Mouse (Mus musculus) lung, postnatal 0 days (tissue): ENCODE results near the gene Mad1l1. TPM values are rescaled to one million over a fixed set of nuclear protein-coding genes. Genes with fewer than 3 reads are reported as not detected.
"Not testable (repeated sequence)": the region's sequence is repeated elsewhere in the genome, so short reads cannot be mapped to it uniquely, and the experiment has no call there.

Experiments
- ATAC-seq: fragments of 200-750 bp; cut with Nextera tagmentation; 2 replicates; pipeline ENCODE4 v1.8.0; 2017; ENCODE audit warnings: moderate library complexity
- DNase-seq: peaks from one replicate; pipeline ENCODE4 v3.0.0-alpha.2; 2016; ENCODE audit warnings: low spot score
- H3K27ac ChIP-seq: fragments of 300-500 bp; sonication (generic); 2 replicates; pipeline ENCODE4 v1.5.1; 2014; ENCODE audit warnings: antibody characterized with exemption, mild to moderate bottlenecking, low read length, mixed read lengths
- H3K27me3 ChIP-seq: fragments of 300-500 bp; sonication (generic); replicated peaks from 2 replicates; pipeline ENCODE4 v1.6.1; 2014; ENCODE audit warnings: low read length, mixed read lengths; ENCODE audit not compliant: insufficient read depth
- H3K36me3 ChIP-seq: fragments of 300-500 bp; sonication (generic); 2 replicates; pipeline ENCODE4 v1.6.1; 2014; ENCODE audit warnings: low read length, mixed read lengths; ENCODE audit not compliant: insufficient read depth
- H3K4me1 ChIP-seq: fragments of 300-500 bp; sonication (generic); 2 replicates; pipeline ENCODE4 v1.6.1; 2014; ENCODE audit warnings: antibody characterized with exemption, low read depth, low read length, mixed read lengths; ENCODE audit not compliant: insufficient read depth
- H3K4me2 ChIP-seq: fragments of 300-500 bp; sonication (generic); replicated peaks from 2 replicates; pipeline ENCODE4 v1.6.1; 2014; ENCODE audit warnings: low read depth, mild to moderate bottlenecking, low read length, moderate library complexity, mixed read lengths
- H3K4me3 ChIP-seq: fragments of 300-500 bp; sonication (generic); 2 replicates; pipeline ENCODE4 v1.5.1; 2014; ENCODE audit warnings: low read depth, low read length
- H3K9ac ChIP-seq: fragments of 300-500 bp; sonication (generic); replicated peaks from 2 replicates; pipeline ENCODE4 v1.6.1; 2014; ENCODE audit warnings: low read depth, mild to moderate bottlenecking
- H3K9me3 ChIP-seq: fragments of 300-500 bp; sonication (generic); 2 replicates; pipeline ENCODE4 v1.6.1; 2016; ENCODE audit warnings: low read length, mixed read lengths
- CTCF ChIP-seq: IDR thresholded peaks from 2 replicates; pipeline ENCODE4 v1.5.1; 2016; ENCODE audit warnings: antibody characterized with exemption, mild to moderate bottlenecking
- EP300 ChIP-seq: IDR thresholded peaks from 2 replicates; pipeline ENCODE4 v1.6.1; 2016; ENCODE audit warnings: antibody characterized with exemption, mild to moderate bottlenecking, control low read depth
- WGBS: fragments of 180-500 bp; shearing (Covaris S2); extraction: QIAGEN DNeasy Blood & Tissue Kit; methylation state at CpG from one replicate; pipeline ENCODE4 v1.1.7; 2014; 5-methylcytosine and 5-hydroxymethylcytosine counted together
- polyA plus RNA-seq: library from polyadenylated mRNA; unstranded; fragments of >200 nt; fragmentation: Nextera tagmentation; extraction: Ambion mirVana; gene quantifications from 2 replicates; pipeline ENCODE4 v1.2.1, GENCODE M21; 2015

Gene Mad1l1
- polyA plus RNA-seq, 1 experiment from 2014 or later = 18.4 TPM

DNA sequence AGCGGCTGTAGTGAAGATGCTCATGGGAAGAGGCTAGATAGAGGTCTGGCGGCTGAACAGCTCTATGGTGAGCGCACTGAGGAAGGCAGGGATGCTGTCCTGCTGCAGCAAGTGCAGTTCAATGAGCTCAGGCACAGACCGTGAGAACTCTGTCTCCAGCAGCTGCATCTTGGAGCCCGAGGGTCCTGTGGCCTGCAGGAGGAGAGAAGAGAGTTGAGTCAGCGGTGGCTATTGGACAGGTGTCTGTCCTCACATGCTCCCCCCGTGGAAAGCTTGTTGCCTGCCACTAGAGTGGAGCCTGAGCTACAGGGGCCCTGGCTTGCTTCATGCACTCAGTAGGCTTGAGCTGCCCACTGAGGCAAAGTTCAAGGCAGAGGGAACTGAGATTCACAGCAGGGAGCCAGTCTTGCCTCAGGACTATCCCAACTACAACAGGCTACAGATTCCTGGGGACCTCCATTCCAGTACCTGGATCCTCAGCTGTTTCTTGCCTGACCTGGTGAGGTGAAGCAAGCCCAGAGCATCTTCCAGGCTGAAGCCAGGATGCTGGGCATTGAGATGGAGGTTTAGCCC is 312.2 kb downstream of the Mad1l1 start:
- DNase-seq (no peak), ATAC-seq (no peak)
- H3K27ac ChIP-seq = no peak overlapping the region
- H3K9me3 ChIP-seq = no peaks in the 10 kb centered on the region
- no peaks in the 10 kb centered on the region for H3K4me1 ChIP-seq
- H3K4me3 ChIP-seq = no peak overlapping the region
- H3K9ac ChIP-seq = no peak overlapping the region
- H3K36me3 ChIP-seq = no peaks in the 10 kb centered on the region
- no peak for TF ChIP-seq EP300
- TF ChIP-seq CTCF = no peak
- H3K27me3 ChIP-seq = no peaks in the 10 kb centered on the region
- WGBS = 74% methylated on average over 7 of the region's 7 CpGs
- no peak overlapping the region for H3K4me2 ChIP-seq

DNA sequence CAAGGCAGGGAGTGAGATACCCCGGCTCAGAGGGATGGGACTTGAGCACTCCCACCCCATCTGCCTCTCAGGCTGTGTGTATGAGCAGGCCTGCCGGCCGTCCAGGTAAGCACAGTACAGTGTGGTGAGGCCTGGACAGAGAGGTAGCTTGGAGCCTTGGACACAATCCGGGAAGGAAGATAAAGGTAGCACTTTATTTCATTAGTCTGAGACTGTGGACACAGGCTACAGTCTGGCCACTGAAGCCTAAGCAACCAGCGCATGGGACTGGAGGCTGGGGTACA is 312.9 kb downstream of the Mad1l1 start:
- Histone ChIP-seq H3K4me3 (no peak overlapping the region), H3K9me3 (no peaks in the 10 kb centered on the region), H3K4me1 (no peaks in the 10 kb centered on the region), H3K27ac (no peak overlapping the region), H3K36me3 (no peaks in the 10 kb centered on the region), H3K9ac (no peak overlapping the region), H3K27me3 (no peaks in the 10 kb centered on the region), H3K4me2 (no peak overlapping the region)
- 69% methylated on average over 5 of the region's 5 CpGs for WGBS
- ATAC-seq = no peak
- TF ChIP-seq CTCF (no peak), EP300 (no peak)
- DNase-seq = no peak

DNA sequence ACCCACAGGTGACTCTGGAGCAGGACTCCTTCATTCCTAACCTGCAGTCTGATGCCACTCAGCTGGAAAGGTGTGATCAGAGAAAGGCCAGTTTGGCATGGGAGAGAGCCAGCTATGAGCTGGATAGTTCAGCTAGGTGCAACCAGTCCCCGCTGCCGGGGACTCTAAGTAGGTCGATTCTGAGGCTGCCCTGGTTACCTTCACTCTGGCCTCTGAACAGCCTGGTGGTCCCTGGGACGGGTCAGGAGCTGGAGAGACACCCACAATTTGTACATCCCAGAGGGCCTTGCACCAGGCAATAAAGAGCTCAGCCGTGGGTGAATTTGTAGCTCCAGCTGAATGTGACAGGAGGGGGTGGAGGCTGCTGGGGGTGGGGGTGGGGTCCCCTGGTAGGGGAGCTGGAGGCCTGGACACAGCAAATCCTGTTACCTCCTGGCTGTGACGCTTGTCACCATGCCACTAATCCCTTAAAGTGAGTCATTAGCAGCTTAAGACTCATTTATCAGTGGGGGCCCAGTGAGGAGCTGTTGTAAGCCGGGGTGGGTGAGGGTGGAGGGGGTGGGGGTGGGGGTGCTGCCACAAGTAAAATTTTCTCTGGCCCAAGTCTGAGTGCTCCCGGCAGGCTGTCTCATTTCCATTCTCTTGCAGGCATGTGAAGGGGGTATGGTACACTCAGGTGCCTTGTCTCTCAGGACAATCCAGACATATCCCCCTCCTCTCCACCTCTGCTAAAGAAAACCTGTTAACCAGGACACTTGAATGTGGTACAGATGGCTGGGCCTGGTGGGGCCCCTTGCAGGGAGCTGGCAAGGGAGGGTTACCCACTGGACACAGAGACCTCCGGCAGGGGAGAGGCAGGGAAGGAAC is 313.5 kb downstream of the Mad1l1 start:
- Histone ChIP-seq H3K9ac (no peak overlapping the region), H3K4me1 (no peaks in the 10 kb centered on the region), H3K4me2 (no peak overlapping the region), H3K27ac (no peak overlapping the region), H3K9me3 (no peaks in the 10 kb centered on the region), H3K36me3 (no peaks in the 10 kb centered on the region), H3K27me3 (no peaks in the 10 kb centered on the region), H3K4me3 (no peak overlapping the region)
- 51% methylated on average over 9 of the region's 9 CpGs for WGBS
- TF ChIP-seq CTCF = no peak
- DNase-seq (no peak), ATAC-seq (no peak)

- Histone ChIP-seq H3K4me1 (no peaks in the 10 kb centered on the region), H3K4me3 (no peak overlapping the region), H3K36me3 (no peaks in the 10 kb centered on the region), H3K27ac (no peak overlapping the region), H3K9ac (no peak overlapping the region), H3K27me3 (no peaks in the 10 kb centered on the region), H3K9me3 (no peaks in the 10 kb centered on the region), H3K4me2 (no peak overlapping the region)
- WGBS = 52% methylated on average over 8 of the region's 8 CpGs
- ATAC-seq = no peak
- TF ChIP-seq EP300 = no peak
- TF ChIP-seq CTCF = no peak
- DNase-seq = no peak
Observed at GRCm38 (mm10) chr5:140006861-140007260, 314.5 kb downstream of the Mad1l1 start.

GRCm38 (mm10) chr5:140002541-140002940 is 318.8 kb downstream of the Mad1l1 start:
- Histone ChIP-seq H3K4me2 (no peak overlapping the region), H3K4me1 (no peaks in the 10 kb centered on the region), H3K9ac (no peak overlapping the region), H3K36me3 (no peaks in the 10 kb centered on the region), H3K9me3 (no peaks in the 10 kb centered on the region), H3K27ac (no peak overlapping the region), H3K4me3 (no peak overlapping the region), H3K27me3 (no peaks in the 10 kb centered on the region)
- ATAC-seq (no peak), DNase-seq (no peak)
- TF ChIP-seq CTCF = no peak
- TF ChIP-seq EP300 = no peak
- 69% methylated on average over 3 of the region's 3 CpGs for WGBS

DNA sequence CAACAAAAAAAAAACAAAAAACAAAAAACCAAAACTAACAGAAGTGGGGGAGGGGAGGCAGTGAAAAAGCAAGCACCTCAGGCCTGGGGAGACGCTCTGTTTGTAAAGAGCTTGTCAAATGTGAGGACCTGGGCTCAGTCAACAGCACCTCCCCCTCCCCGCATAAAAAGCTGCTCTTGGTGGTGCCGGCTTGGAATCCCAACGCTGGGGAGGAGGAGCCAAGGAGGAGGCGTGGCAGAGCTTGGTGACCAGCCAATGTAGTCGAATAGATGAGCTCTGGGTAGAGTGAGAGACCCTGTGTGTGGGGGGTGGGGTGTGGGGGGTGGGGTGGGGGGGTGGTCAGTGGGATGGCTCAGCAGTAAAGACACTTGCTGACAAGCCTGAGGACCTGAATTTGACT is 322.4 kb downstream of the Mad1l1 start:
- no peak overlapping the region for H3K4me2 ChIP-seq
- H3K4me1 ChIP-seq = no peaks in the 10 kb centered on the region
- no peak overlapping the region for H3K27ac ChIP-seq
- WGBS = 23% methylated on average over 6 of the region's 6 CpGs
- no peaks in the 10 kb centered on the region for H3K9me3 ChIP-seq
- H3K9ac ChIP-seq = no peak overlapping the region
- H3K27me3 ChIP-seq = no peaks in the 10 kb centered on the region
- no peaks in the 10 kb centered on the region for H3K36me3 ChIP-seq
- no peak overlapping the region for H3K4me3 ChIP-seq
- TF ChIP-seq CTCF (no peak), EP300 (no peak)
- DNase-seq (no peak), ATAC-seq (no peak)

DNA sequence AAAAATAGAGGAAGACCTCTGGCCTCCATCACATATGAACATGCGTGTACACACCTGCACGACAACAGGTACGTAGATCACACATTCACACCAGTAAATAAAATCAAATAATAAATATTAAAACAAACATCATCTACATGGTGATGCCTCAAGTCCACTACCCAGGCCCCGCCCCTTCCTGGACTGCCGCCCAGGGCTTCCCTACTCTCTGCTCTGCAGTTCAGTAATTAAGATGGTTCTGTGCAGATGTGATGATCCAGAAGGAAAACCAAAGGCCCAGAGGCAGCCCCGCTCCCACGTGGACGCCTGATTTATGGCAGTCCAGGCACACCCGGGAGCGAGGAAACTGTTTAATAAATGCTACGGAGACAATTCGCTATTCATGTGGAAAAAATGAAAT is 323.0 kb downstream of the Mad1l1 start:
- H3K9me3 ChIP-seq, DNase-seq, H3K9ac ChIP-seq, H3K36me3 ChIP-seq, H3K4me2 ChIP-seq, H3K4me1 ChIP-seq, ATAC-seq, H3K27ac ChIP-seq, H3K4me3 ChIP-seq, H3K27me3 ChIP-seq: not testable (repeated sequence)
- WGBS = 66% methylated on average over 11 of the region's 12 CpGs
